Mouse (Mus musculus): ENCODE measurements around the gene Ptpro. TPM values are rescaled to one million over a fixed set of nuclear protein-coding genes. Genes with fewer than 3 reads are reported as not detected.

The Ptpro gene
- 1 to 10 TPM; 2.6 to 2.8 TPM for total RNA-seq (2021)
- long read RNA-seq, experiment 1, partial matches to known transcripts = 0 of 2 reads
- long read RNA-seq, experiment 1, other reads (novel, unspliced or antisense) = 1 of 2 reads
- long read RNA-seq, experiment 2, partial matches to known transcripts = 0 of 3 reads
- long read RNA-seq, experiment 2, other reads (novel, unspliced or antisense) = 0 of 3 reads

- intact Hi-C loops (cut with DNase I) = no loop called here
- no peak for DNase-seq
Measured at GRCm38 (mm10) chr6:137252194-137252886, at the start of gene Ptpro. Ptpro (plus strand) TSS chr6:137252319.

- no peak for DNase-seq
- intact Hi-C loops (cut with DNase I) = no loop called here
Measured at GRCm38 (mm10) chr6:137202661-137203060, 49.5 kb upstream of the Ptpro start.

- intact Hi-C loops (cut with DNase I) = loop anchor here (1.0 to 5.0 kb wide), 2 partner anchors 192 to 516 kb away; no protein-coding TSS in a partner anchor
- peak in 1 of 2 experiments; percentile 23 for DNase-seq
Measured at GRCm38 (mm10) chr6:137205662-137206400, 46.3 kb upstream of the Ptpro start.

DNA sequence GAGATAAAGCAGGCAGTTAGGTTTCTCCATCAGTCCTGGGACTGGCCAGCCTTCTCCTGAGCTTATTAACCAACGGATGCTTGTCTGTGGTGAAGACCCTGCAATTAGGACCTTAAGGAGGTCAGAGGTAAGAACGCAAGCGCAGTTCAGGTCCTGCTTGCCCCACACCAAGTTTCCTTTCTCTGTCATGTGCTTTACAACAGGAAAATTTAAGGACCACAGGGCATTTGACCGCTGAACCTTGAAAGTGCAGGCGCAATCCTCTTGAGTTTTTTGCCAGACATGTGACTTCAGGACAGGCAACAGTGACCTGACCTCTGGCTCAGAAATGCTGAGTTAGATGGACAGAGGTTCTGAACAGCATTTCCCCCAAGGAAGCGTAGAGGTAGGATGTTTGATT, 45.0 kb upstream of the Ptpro start:
- intact Hi-C loops (cut with DNase I) = loop anchor here (5.0 kb wide), 1 partner anchor 515 kb away; no protein-coding TSS in a partner anchor

DNA sequence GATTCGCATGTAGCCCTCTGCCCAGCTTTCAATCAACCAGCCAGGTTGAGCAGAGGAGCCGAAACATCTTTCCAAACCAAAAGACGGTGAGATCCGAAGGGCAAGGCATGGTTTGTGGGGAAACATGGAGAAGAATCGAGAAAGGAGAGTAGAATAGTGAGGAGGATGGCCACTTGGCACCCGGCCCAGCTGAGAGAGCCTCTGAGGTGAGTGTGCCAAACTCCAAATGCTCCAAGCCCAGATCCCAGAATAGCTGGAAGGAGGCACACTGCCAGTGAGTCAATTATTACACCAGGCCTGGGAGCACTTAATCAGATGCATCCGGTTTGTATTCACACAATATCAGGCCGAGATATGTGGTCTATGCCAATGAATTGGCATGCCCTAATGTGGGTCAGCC, 42.1 kb upstream of the Ptpro start:
- intact Hi-C loops (cut with DNase I) = loop anchor here (5.0 kb wide), 1 partner anchor 512 kb away; no protein-coding TSS in a partner anchor
- peak; percentile 64 to 77 for DNase-seq

More for the DNA sequence above, 45.0 kb upstream of the Ptpro start:
- no peak for DNase-seq

DNA sequence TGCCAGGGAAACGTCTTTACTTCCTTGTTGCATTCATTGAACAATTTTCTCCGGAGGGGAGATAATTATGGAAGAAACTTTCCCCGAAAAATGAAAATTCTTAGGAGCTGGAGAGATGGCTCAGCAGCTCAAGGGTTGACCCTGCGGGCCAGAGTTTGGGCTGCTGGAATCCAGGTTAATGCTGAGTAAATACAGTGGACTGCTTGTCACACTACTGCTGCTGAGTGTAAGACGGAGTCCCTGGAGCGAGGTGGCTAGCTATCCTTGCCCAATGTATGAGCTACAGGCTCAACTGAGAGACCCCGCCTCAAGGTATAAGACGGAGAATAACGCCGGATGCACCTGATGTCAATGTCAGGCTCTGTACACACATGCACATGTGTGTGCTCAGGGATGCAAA, 41.1 kb upstream of the Ptpro start:
- intact Hi-C loops (cut with DNase I) = no loop called here
- no peak for DNase-seq

- intact Hi-C loops (cut with DNase I) = no loop called here
- no peak for DNase-seq
Measured at GRCm38 (mm10) chr6:137211441-137211840, 40.7 kb upstream of the Ptpro start.

GRCm38 (mm10) chr6:137217841-137218463, 34.2 kb upstream of the Ptpro start:
- no peak for DNase-seq
- intact Hi-C loops (cut with DNase I) = no loop called here

DNA sequence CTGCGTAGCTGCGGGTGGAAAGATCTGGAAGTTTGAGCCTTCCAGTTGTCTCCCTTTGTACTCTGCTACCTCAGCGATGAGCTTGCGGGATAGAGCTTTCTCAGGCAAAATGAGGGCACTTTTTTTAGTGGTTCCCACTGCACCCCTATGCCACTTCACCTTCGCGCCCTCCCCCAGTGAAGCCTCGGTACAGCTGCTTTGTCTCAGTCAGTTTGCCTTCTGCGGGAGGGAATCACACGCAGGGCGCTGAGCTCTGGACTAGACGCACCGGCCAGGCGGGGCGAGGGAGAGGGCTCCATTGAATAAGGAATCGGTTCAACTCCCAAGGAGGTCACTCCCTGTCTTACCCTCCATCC, 746 bp downstream of the Ptpro start:
- DNase-seq = no peak
- intact Hi-C loops (cut with DNase I) = no loop called here

GRCm38 (mm10) chr6:137253415-137253814, 1.3 kb downstream of the Ptpro start:
- intact Hi-C loops (cut with DNase I) = no loop called here
- DNase-seq = no peak

GRCm38 (mm10) chr6:137261033-137261432, 8.9 kb downstream of the Ptpro start:
- DNase-seq = no peak
- intact Hi-C loops (cut with DNase I) = no loop called here

GRCm38 (mm10) chr6:137262087-137262486, 10.0 kb downstream of the Ptpro start:
- intact Hi-C loops (cut with DNase I) = no loop called here
- no peak for DNase-seq

GRCm38 (mm10) chr6:137268019-137268418, 15.9 kb downstream of the Ptpro start:
- intact Hi-C loops (cut with DNase I) = no loop called here
- no peak for DNase-seq

DNA sequence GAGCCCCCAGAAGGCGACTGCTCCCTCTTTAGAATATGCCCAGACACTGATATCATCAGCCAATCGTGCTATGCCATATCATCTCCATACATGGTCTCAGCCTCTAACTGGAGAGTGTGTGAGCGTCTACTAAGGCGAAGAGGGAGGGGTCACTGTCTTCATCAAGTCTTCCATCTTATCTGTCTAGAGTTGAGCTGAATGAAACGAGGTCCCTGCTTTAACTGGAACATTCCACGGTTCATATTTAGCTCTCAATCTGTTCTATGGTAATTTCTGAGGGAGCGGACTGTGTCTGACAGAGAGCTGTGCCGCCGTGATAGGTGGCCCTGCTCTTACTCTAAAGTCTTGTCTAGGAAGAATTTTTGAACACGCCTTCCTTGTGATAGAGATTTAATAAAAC, 16.5 kb downstream of the Ptpro start:
- intact Hi-C loops (cut with DNase I) = no loop called here
- DNase-seq = no peak

DNA sequence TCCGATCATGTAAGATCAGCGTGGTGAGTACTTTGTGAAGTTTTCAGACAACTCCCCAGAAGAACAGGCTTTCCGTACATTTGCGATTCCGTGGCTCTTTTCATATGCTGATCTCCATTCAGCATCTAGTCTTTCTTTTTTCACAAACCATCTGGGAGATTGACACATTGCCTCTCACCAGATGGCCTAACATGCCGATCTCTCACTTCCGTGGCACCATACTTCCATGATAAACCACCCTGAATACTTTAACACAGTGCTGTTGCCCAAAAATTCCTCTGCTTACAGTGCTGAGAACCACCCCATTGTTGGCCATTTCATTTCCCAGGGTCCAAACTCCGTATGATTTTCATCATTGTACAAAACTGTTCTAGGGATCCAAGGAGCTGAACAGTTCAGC, 20.4 kb downstream of the Ptpro start:
- DNase-seq = no peak
- intact Hi-C loops (cut with DNase I) = no loop called here

- intact Hi-C loops (cut with DNase I) = no loop called here
- DNase-seq = no peak
Measured at GRCm38 (mm10) chr6:137277587-137277994, 25.5 kb downstream of the Ptpro start.

- intact Hi-C loops (cut with DNase I) = no loop called here
- no peak for DNase-seq
Measured at GRCm38 (mm10) chr6:137279576-137279975, 27.5 kb downstream of the Ptpro start.

GRCm38 (mm10) chr6:137281541-137282049, 29.5 kb downstream of the Ptpro start:
- intact Hi-C loops (cut with DNase I) = no loop called here
- DNase-seq = no peak

DNA sequence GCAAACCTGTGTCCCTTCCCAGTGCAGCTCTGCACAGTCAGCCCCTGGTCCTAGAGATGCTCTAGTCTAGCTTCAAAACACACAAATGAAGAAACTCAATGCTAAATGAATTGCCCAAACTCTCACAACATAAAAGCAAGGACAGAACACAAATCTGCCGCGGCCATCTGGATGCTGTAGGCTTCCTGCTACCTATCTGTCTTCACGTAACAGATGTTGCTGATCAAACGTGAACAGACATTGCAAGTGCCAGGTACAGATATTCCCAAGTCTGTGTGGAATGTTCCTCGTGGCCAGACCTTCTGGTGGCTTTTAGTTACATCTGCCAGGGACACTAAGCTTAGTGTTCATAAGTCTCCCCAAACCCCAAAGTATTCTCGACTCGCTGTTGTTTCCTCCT, 29.9 kb downstream of the Ptpro start:
- DNase-seq = no peak
- intact Hi-C loops (cut with DNase I) = no loop called here

- no peak for DNase-seq
Measured at GRCm38 (mm10) chr6:137286376-137286775, 34.3 kb downstream of the Ptpro start.

DNA sequence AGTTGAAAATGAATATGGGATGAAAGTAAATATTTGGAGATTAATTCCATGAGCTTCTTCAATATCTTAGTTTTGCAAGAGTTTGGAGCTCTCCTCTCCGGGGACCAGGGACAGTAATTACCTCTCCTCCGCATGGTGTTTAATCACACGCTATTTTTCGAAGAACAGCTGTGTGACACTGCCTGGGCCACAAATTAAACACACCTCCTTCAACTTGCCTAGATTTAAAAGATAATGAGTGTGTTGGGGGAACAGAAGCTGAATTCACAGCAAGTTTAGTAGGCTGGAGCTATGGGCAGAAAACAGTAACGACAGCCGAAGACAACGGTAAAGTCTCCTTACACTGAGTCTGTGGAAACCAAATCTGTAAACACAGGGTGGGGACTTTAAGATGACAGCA, 35.7 kb downstream of the Ptpro start:
- no peak for DNase-seq
- intact Hi-C loops (cut with DNase I) = no loop called here

More at GRCm38 (mm10) chr6:137286376-137286775, 34.3 kb downstream of the Ptpro start:
- intact Hi-C loops (cut with DNase I) = no loop called here
